Mouse (Mus musculus): ENCODE data around the gene Vps11.

DNA sequence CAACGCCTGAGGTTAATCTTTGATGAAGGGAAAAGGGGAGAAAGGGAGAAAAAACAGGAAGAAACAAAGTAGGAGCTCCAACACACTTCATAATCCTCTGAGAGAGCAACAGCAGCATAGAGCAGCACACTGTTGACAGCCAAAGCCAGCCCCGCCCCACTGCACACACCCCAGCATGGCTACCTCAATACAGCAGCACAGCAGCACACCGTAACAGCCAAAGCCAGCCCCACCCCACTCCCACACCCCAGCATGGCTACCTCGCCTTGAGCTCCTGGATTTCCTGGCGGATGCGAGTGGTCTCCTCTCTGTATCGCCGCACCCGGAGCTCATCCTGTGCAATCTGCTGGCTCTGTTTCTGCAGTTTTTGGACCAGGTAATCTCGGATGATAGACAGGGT, 9.1 kb downstream of the Vps11 start:
- TF ChIP-seq CTCF (IDR thresholded peaks at IDR 0.05; ENCODE audit: low read depth) (no peak), EP300 (IDR thresholded peaks at IDR 0.05; ENCODE audit: low read depth) (no peak)

Measured in heart, postnatal 0 days (tissue).